Mouse (Mus musculus): ENCODE measurements around the gene Inpp4b.

- TF ChIP-seq CTCF (IDR thresholded peaks at IDR 0.05; ENCODE audit: insufficient read depth, low read depth, low read length) (no peak), POLR2A (IDR thresholded peaks at IDR 0.05; ENCODE audit: insufficient read depth, low read depth, low read length) (no peak)
These were observed 124.4 kb downstream of the Inpp4b start for GRCm38 (mm10) chr8:81466776-81467175.

Measured in olfactory bulb, adult 2 months (tissue).